Mouse (Mus musculus) midbrain, postnatal 0 days (tissue): ENCODE data around the gene Slc22a16. TPM values are rescaled to one million over a fixed set of nuclear protein-coding genes. Genes with fewer than 3 reads are reported as not detected.
A peak's percentile ranks its signal among the peaks of the same experiment; 100 is the strongest.

Source experiments
- ATAC-seq: fragments of 200-750 bp; cut with Nextera tagmentation; 2 replicates; pipeline ENCODE4 v1.8.0; 2017; ENCODE audit warnings: moderate number of reproducible peaks, mild to moderate bottlenecking, moderate TSS enrichment, moderate library complexity; ENCODE audit not compliant: low FRiP score
- DNase-seq: peaks from one replicate; pipeline ENCODE4 v3.0.0-alpha.2; 2015; ENCODE audit warnings: low spot score
- H3K27ac ChIP-seq: fragments of 300-500 bp; sonication (generic); 2 replicates; pipeline ENCODE4 v1.5.1; 2014; ENCODE audit warnings: low read depth, mild to moderate bottlenecking, low read length, mixed read lengths
- H3K27me3 ChIP-seq: fragments of 300-500 bp; sonication (generic); 2 replicates; pipeline ENCODE4 v1.6.1; 2014; ENCODE audit warnings: low read length, control low read depth, mixed read lengths; ENCODE audit not compliant: insufficient read depth
- H3K36me3 ChIP-seq: fragments of 300-500 bp; sonication (generic); 2 replicates; pipeline ENCODE4 v1.6.1; 2014; ENCODE audit warnings: low read length, control low read depth, mixed read lengths; ENCODE audit not compliant: insufficient read depth
- H3K4me1 ChIP-seq: fragments of 300-500 bp; sonication (generic); 2 replicates; pipeline ENCODE4 v1.6.1; 2014; ENCODE audit warnings: mild to moderate bottlenecking, control low read depth, antibody characterized with exemption, low read length, mixed read lengths; ENCODE audit not compliant: insufficient read depth
- H3K4me2 ChIP-seq: fragments of 300-500 bp; sonication (generic); 2 replicates; pipeline ENCODE4 v1.6.1; 2014; ENCODE audit warnings: low read depth, mild to moderate bottlenecking, low read length, mixed read lengths; ENCODE audit not compliant: poor library complexity, severe bottlenecking
- H3K4me3 ChIP-seq: fragments of 300-500 bp; sonication (generic); 2 replicates; pipeline ENCODE4 v1.5.1; 2014; ENCODE audit warnings: low read depth, mild to moderate bottlenecking, low read length, moderate library complexity
- H3K9ac ChIP-seq: fragments of 300-500 bp; sonication (generic); replicated peaks from 2 replicates; pipeline ENCODE4 v1.6.1; 2014; ENCODE audit warnings: mild to moderate bottlenecking, low read length, moderate library complexity, mixed read lengths; ENCODE audit not compliant: poor library complexity, severe bottlenecking
- H3K9me3 ChIP-seq: fragments of 300-500 bp; sonication (generic); 2 replicates; pipeline ENCODE4 v1.6.1; 2016; ENCODE audit warnings: low read length, control low read depth
- CTCF ChIP-seq: IDR thresholded peaks from 2 replicates; pipeline ENCODE4 v1.5.1; 2016; ENCODE audit warnings: antibody characterized with exemption, mild to moderate bottlenecking
- WGBS: fragments of 180-500 bp; shearing (Covaris S2); extraction: QIAGEN DNeasy Blood & Tissue Kit; methylation state at CpG from one replicate; pipeline ENCODE4 v1.1.7; 2014; 5-methylcytosine and 5-hydroxymethylcytosine counted together
- polyA plus RNA-seq: library from polyadenylated mRNA; unstranded; fragments of >200 nt; fragmentation: Nextera tagmentation; extraction: Ambion mirVana; gene quantifications from 2 replicates; pipeline ENCODE4 v1.2.1, GENCODE M21; 2015
- total RNA-seq: library from RNA; depleted of rRNA; stranded (reverse); fragments of >200 nt; gene quantifications from 2 replicates; pipeline ENCODE4 v1.2.3, GENCODE M21; 2014

The Slc22a16 gene
- total and polyA plus RNA-seq, 2 experiments from 2014 or later, result not detected

DNA sequence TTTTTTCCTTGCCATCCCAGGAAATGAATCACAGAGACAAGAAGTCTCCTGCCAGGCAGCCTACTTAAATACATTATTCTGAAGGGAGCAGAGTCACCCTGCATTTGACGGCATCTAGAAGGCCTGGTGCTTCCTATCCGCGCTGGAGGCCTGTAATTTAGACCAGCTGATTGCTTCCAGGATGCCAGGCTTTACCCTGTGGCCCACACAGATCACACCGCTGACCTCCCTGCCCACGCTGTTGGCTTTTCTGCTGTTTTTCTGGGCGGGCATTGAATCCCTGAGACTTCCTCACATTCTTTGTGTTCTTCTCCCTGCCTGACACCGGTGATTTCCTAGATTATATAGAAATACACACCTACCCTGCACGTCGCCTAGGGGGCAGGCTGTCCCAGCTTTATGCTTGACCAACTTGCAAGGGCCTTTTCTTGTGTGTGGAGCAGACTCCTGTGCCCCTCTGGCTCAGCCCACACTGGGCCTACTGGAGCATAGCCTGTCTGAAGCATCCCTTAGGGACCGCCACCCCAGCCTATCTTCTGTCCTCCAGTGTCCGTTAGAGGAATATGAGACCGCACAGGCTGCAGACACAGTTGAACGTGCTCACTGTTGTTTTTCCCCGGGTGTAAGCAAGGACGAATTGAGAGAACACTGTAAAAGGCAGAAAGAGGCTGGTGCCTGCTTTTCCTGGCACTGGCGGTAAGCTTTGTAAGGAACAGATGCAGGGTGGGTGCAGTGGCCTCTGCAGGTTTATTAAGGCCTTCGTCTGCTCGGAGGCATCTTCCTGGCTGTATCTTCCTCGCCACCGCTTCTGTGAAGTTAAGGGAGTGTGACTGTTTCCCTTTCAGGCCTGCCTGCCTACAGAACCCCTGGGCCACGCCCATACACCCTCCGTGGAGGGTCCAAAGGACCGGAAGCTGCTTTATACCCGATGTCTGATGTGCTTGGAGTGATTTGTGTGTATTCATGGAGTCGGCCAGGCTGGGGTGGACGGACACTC is 69.0 kb downstream of the Slc22a16 start:
- Histone ChIP-seq H3K9me3 (no peaks in the 10 kb centered on the region), H3K27me3 (no peaks in the 10 kb centered on the region), H3K4me2 (no peak overlapping the region), H3K27ac (no peak overlapping the region), H3K36me3 (no peaks in the 10 kb centered on the region), H3K4me3 (no peak overlapping the region), H3K4me1 (no peaks in the 10 kb centered on the region), H3K9ac (no peak overlapping the region)
- WGBS, result 48% methylated on average over 26 of the region's 26 CpGs
- peak; percentile 47 for TF ChIP-seq CTCF
- DNase-seq, result peak; percentile 47
- ATAC-seq, result peak; percentile 44; the same call in 1 of the 2 replicates

GRCm38 (mm10) chr10:40640406-40640805 is 70.3 kb downstream of the Slc22a16 start:
- Histone ChIP-seq H3K36me3 (no peaks in the 10 kb centered on the region), H3K27ac (no peak overlapping the region), H3K4me3 (no peak overlapping the region), H3K9ac (no peak overlapping the region), H3K4me2 (no peak overlapping the region), H3K9me3 (no peaks in the 10 kb centered on the region), H3K4me1 (no peaks in the 10 kb centered on the region), H3K27me3 (no peaks in the 10 kb centered on the region)
- no peak for ATAC-seq
- 92% methylated on average over 4 of the region's 4 CpGs for WGBS
- TF ChIP-seq CTCF, result no peak
- DNase-seq, result no peak

DNA sequence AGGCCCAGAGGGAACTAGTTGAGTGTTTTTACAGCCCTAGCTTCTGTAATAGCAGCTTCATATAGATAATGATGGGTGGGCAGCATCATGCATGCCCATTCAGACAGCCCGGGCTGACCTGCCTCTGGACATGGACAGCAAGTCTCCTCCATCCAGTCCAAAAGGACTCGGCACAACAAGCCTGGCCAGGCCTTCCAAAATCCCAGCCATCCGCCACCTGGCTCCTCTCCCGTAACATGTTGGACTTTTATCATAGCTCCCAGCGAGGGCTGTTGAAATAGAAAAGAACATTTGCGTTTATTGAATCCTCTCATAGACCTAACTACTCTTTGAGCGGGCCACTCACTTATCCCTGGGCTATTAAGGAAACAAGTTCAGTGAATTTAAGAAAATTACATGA is 71.8 kb downstream of the Slc22a16 start:
- H3K4me2 ChIP-seq, result no peak overlapping the region
- no peaks in the 10 kb centered on the region for H3K4me1 ChIP-seq
- ATAC-seq, result no peak
- no peak for TF ChIP-seq CTCF
- no peaks in the 10 kb centered on the region for H3K9me3 ChIP-seq
- 93% methylated on average over 7 of the region's 7 CpGs for WGBS
- no peak overlapping the region for H3K4me3 ChIP-seq
- no peaks in the 10 kb centered on the region for H3K36me3 ChIP-seq
- no peak overlapping the region for H3K9ac ChIP-seq
- no peaks in the 10 kb centered on the region for H3K27me3 ChIP-seq
- no peak for DNase-seq
- no peak overlapping the region for H3K27ac ChIP-seq

DNA sequence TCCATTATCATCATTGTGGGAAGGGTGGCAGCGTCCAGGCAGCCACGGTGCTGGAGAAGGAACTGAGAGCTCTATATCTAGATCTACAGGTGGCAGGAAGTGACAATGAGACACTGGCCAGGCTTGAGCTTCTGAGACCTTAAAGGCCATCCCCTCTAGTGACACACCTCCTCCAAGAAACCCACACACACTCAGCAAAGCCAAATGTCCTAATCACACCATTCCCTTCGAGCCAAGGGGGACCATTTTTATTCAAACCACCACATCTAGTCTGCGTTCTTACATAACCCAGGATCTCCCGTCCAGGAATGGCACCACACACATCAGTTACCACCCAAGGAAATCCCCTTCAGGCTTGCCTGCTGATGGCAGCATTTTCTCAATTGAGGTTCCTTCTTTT is 73.0 kb downstream of the Slc22a16 start:
- Histone ChIP-seq H3K9ac (no peak overlapping the region), H3K27me3 (no peaks in the 10 kb centered on the region; the same call in 1 of the 2 replicates), H3K4me1 (no peaks in the 10 kb centered on the region), H3K9me3 (no peaks in the 10 kb centered on the region), H3K27ac (no peak overlapping the region), H3K4me3 (no peak overlapping the region), H3K36me3 (no peaks in the 10 kb centered on the region), H3K4me2 (no peak overlapping the region)
- DNase-seq, result no peak
- no peak for ATAC-seq
- 87% methylated on average over 5 of the region's 5 CpGs for WGBS
- no peak for TF ChIP-seq CTCF

DNA sequence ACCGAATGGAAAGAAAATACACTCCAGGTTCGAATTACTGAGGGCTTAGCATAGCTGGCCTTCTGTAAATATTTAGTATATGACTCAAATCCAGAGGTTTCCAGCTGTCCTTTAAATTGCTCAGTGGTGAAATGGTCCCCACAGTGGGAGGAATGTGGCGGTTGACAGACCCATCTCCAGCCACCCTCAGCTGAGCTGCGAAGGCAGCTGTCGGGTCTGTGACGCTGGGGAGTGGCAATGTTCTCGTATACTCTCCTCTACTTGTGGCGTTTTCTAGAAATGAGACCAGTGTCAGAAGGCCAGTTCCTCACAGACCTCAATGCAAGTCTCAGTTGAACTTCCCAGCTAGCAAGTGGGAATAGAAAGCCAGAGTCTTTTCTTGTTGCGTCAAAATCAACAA is 74.3 kb downstream of the Slc22a16 start:
- H3K36me3 ChIP-seq, result no peaks in the 10 kb centered on the region
- TF ChIP-seq CTCF, result no peak
- no peak overlapping the region for H3K4me2 ChIP-seq
- 79% methylated on average over 9 of the region's 9 CpGs for WGBS
- no peaks in the 10 kb centered on the region for H3K4me1 ChIP-seq
- ATAC-seq, result no peak
- no peak overlapping the region for H3K4me3 ChIP-seq
- no peak for DNase-seq
- H3K9ac ChIP-seq, result no peak overlapping the region
- H3K27me3 ChIP-seq, result no peaks in the 10 kb centered on the region; the same call in 1 of the 2 replicates
- no peaks in the 10 kb centered on the region for H3K9me3 ChIP-seq
- no peak overlapping the region for H3K27ac ChIP-seq

GRCm38 (mm10) chr10:40645346-40645745 is 75.2 kb downstream of the Slc22a16 start:
- H3K27me3 ChIP-seq, result no peaks in the 10 kb centered on the region; the same call in 1 of the 2 replicates
- no peak overlapping the region for H3K27ac ChIP-seq
- DNase-seq (no peak), ATAC-seq (no peak)
- no peaks in the 10 kb centered on the region for H3K9me3 ChIP-seq
- H3K9ac ChIP-seq, result no peak overlapping the region
- no peak overlapping the region for H3K4me3 ChIP-seq
- WGBS, result 49% methylated on average over 1 of the region's 1 CpGs
- no peak overlapping the region for H3K4me2 ChIP-seq
- no peak for TF ChIP-seq CTCF
- H3K4me1 ChIP-seq, result no peaks in the 10 kb centered on the region
- no peaks in the 10 kb centered on the region for H3K36me3 ChIP-seq
